Mouse (Mus musculus) liver, embryonic 14.5 days (tissue): Measurements from ENCODE around the gene 4930556J24Rik. TPM values are rescaled to one million over a fixed set of nuclear protein-coding genes. Genes with fewer than 3 reads are reported as not detected.

Experiments
- ATAC-seq: fragments of 200-750 bp; cut with Nextera tagmentation; 2 replicates; pipeline ENCODE4 v1.8.0; 2017; ENCODE audit warnings: moderate number of reproducible peaks, mild to moderate bottlenecking, moderate library complexity; ENCODE audit not compliant: insufficient read depth
- DNase-seq, 3 experiments: peaks; one replicate each; pipeline ENCODE4 v3.0.0-alpha.2; 2012 to 2013; ENCODE audit warnings: low read depth in 3 of 3, low spot score in 3 of 3
- H3K27ac ChIP-seq: fragments of 300-500 bp; sonication (generic); 2 replicates; pipeline ENCODE4 v1.5.1; 2014; ENCODE audit warnings: moderate library complexity, mild to moderate bottlenecking, control low read depth, inconsistent platforms
- H3K27me3 ChIP-seq: fragments of 300-500 bp; sonication (generic); 2 replicates; pipeline ENCODE4 v1.6.1; 2014; ENCODE audit warnings: mild to moderate bottlenecking, low read length, moderate library complexity; ENCODE audit not compliant: control insufficient read depth, insufficient read depth
- H3K36me3 ChIP-seq: fragments of 300-500 bp; sonication (generic); replicated peaks from 2 replicates; pipeline ENCODE4 v1.6.1; 2014; ENCODE audit warnings: low read depth; ENCODE audit not compliant: control insufficient read depth, insufficient read depth
- H3K4me1 ChIP-seq, 2 experiments: fragments of 200-500 bp in 1 of 2; fragments of 300-500 bp in 1 of 2; sonication (generic) in 1 of 2; replicated peaks; 2 replicates each; pipeline ENCODE4 v1.6.1; 2012 to 2014; ENCODE audit warnings: antibody characterized with exemption in 1 of 2, inconsistent platforms in 1 of 2, low read length in 1 of 2; ENCODE audit not compliant: control insufficient read depth in 2 of 2, insufficient read depth in 2 of 2
- H3K4me2 ChIP-seq: fragments of 300-500 bp; sonication (generic); 2 replicates; pipeline ENCODE4 v1.6.1; 2014; ENCODE audit warnings: low read depth, mild to moderate bottlenecking, control low read depth, moderate library complexity
- H3K4me3 ChIP-seq, 2 experiments: fragments of 200-500 bp in 1 of 2; fragments of 300-500 bp in 1 of 2; sonication (generic) in 1 of 2; 2 replicates each; pipeline ENCODE4 v1.5.1; 2012 to 2014; ENCODE audit warnings: low read depth in 2 of 2, low read length in 2 of 2, mild to moderate bottlenecking in 2 of 2, control low read depth in 1 of 2, inconsistent platforms in 1 of 2, moderate library complexity in 1 of 2; ENCODE audit not compliant: insufficient read depth in 1 of 2
- H3K9ac ChIP-seq: fragments of 300-500 bp; sonication (generic); replicated peaks from 2 replicates; pipeline ENCODE4 v1.6.1; 2014; ENCODE audit warnings: mild to moderate bottlenecking, control low read depth, moderate library complexity
- H3K9me3 ChIP-seq: fragments of 300-500 bp; sonication (generic); 2 replicates; pipeline ENCODE4 v1.6.1; 2016; ENCODE audit warnings: low read length, mixed read lengths; ENCODE audit not compliant: control insufficient read depth
- CTCF ChIP-seq: IDR thresholded peaks from 2 replicates; pipeline ENCODE4 v1.5.1; 2016; ENCODE audit warnings: antibody characterized with exemption, low read depth, control low read depth
- EP300 ChIP-seq: IDR thresholded peaks from 2 replicates; pipeline ENCODE4 v1.6.1; 2016; ENCODE audit warnings: antibody characterized with exemption, low read depth
- WGBS: fragments of 180-500 bp; shearing (Covaris S2); extraction: QIAGEN DNeasy Blood & Tissue Kit; methylation state at CpG from one replicate; pipeline ENCODE4 v1.1.7; 2014; ENCODE audit not compliant: insufficient replicate concordance; 5-methylcytosine and 5-hydroxymethylcytosine counted together
- polyA plus RNA-seq, 2 experiments: library from polyadenylated mRNA; depleted of rRNA in 1 of 2; stranded (reverse) in 1 of 2; unstranded in 1 of 2; fragments of >200 nt; fragmentation: Nextera tagmentation in 1 of 2; extraction: Ambion mirVana in 1 of 2; gene quantifications; 2 replicates each; pipeline versions ENCODE4 v1.2.1 to v1.2.3; 2012 to 2014

The 4930556J24Rik gene
- polyA plus RNA-seq, 2 experiments: not detected

DNA sequence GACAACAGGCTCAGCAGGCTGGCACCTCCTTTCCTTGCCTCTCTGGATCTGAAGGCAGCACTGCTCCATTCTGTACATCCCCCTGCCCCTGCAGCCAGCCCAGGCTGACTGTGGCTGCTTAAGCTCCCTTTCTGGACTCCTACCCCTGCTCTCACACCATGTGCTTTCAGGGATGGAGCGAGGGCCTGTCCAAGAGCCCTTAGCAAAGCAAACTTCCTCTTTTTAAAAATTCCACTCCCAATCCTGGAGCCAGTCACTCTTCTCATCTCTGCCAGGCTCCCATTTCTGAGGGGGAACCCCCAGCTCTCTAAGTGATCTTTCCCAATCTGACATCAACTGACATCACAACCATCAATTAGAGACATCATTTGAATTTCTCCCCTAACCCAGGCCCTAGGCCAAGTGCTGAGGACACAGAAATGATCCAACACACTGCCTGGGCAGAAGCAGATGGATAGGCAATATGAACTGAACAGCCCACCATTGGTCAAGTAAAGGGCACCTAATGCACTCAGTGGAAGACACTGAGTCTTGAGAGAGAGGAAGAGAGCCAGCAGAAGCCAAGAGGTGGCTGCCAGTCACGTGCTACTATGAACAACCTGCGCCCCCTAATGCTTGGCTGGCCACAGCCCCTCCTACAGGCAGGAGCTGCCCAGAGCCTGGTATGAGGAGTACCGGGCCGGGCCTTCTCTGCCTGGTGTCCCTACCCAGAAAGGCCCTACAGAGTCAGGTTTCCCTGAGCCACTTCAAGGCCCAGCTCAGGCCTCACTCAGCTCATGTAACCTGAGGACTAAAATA, 65.9 kb downstream of the 4930556J24Rik start:
- DNase-seq: no peak

DNA sequence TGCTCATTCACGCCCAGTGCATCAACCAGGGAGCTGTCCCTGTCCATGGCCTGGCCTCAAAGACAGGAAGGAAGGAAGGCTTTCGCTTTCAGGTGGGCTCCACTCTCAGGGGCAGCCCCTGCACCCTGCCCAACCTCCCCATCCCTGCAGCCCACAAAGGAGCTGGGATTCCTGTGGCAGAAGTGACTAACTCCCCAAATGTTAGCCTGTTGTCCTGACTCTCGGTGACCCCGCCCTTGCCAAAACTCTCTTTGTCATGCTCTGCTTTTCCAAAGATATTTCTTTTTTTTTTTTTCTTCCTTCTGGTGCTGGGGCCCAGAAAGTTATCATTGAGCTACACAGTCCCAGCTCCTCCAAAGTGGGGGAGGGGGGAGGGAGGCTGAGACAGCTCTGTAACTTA, 67.3 kb downstream of the 4930556J24Rik start:
- Histone ChIP-seq H3K27ac (no peak overlapping the region), H3K4me2 (no peak overlapping the region), H3K9me3 (no peaks in the 10 kb centered on the region), H3K4me1 (peaks cover 4 to 6% of the 10 kb centered on the region in 2 experiments; a peak in 3 of 4 replicates), H3K9ac (no peak overlapping the region), H3K36me3 (no peaks in the 10 kb centered on the region), H3K4me3 (no peak overlapping the region), H3K27me3 (peaks cover 24% of the 10 kb centered on the region)
- ATAC-seq (no peak), DNase-seq (no peak)
- TF ChIP-seq EP300: no peak
- no peak for TF ChIP-seq CTCF
- WGBS: 63% methylated on average over 4 of the region's 4 CpGs

More for the DNA sequence above, 65.9 kb downstream of the 4930556J24Rik start:
- no peak for ATAC-seq
- no peak; the same call in 1 of the 2 replicates for TF ChIP-seq CTCF
- no peak for TF ChIP-seq EP300
- H3K27me3 ChIP-seq: peaks cover 27% of the 10 kb centered on the region
- no peaks in the 10 kb centered on the region for H3K36me3 ChIP-seq
- no peak overlapping the region for H3K4me2 ChIP-seq
- H3K9me3 ChIP-seq: no peaks in the 10 kb centered on the region
- H3K9ac ChIP-seq: no peak overlapping the region
- peaks cover 4 to 8% of the 10 kb centered on the region in 2 experiments; a peak in 3 of 4 replicates for H3K4me1 ChIP-seq
- H3K4me3 ChIP-seq: no peak overlapping the region
- WGBS: 36% methylated on average over 5 of the region's 5 CpGs
- no peak overlapping the region for H3K27ac ChIP-seq

DNA sequence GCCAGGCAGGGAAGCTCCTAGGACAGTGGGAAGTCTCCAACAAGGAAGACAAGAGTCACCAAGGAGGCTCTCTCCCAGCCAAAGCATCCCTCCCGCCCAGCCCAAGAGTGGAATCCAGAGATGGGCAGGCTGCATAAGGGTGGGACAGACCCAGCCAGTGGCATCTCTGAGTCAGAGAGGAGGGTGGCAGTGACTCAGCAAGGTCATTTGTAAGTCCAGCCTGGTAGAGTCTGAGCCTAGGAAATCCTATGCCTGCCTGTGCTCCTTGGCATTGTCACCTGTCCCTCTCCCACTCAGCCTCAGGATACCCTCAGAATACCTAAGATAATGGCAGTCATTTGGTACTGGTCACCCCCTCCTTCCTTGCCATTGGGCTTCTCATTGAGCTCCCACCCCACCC, 71.1 kb downstream of the 4930556J24Rik start:
- Histone ChIP-seq H3K4me3 (no peak overlapping the region), H3K4me2 (no peak overlapping the region), H3K27me3 (no peaks in the 10 kb centered on the region), H3K9ac (no peak overlapping the region), H3K27ac (no peak overlapping the region), H3K9me3 (no peaks in the 10 kb centered on the region), H3K36me3 (no peaks in the 10 kb centered on the region), H3K4me1 (no peaks in the 10 kb centered on the region)
- no peak for DNase-seq
- no peak for ATAC-seq
- TF ChIP-seq CTCF: no peak
- no peak for TF ChIP-seq EP300
- 56% methylated on average over 1 of the region's 1 CpGs for WGBS

DNA sequence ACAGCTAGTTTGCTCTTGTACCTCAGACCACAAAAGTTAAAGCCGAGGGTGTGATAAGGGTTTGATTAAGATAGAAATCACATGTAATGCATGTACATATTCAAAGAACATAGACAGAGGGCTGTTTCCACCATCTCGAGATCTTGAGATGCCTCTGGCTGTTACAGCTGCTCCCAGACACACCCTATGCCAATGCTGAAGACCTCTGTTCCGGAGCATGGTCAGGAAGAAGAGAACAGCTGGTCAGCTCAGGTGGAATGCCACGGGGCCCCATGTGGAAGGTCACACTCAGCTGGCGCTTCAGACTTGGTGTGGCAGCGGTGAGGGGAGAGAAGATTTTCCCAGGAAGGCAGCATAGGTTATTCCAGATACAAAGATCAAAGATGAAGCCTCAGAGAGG, 71.9 kb downstream of the 4930556J24Rik start:
- no peak overlapping the region for H3K4me2 ChIP-seq
- no peaks in the 10 kb centered on the region for H3K9me3 ChIP-seq
- no peaks in the 10 kb centered on the region for H3K4me1 ChIP-seq
- no peak for TF ChIP-seq CTCF
- no peak for TF ChIP-seq EP300
- no peak overlapping the region for H3K9ac ChIP-seq
- H3K27ac ChIP-seq: no peak overlapping the region
- H3K4me3 ChIP-seq: no peak overlapping the region
- no peak for ATAC-seq
- DNase-seq: no peak
- no peaks in the 10 kb centered on the region for H3K36me3 ChIP-seq
- 56% methylated on average over 6 of the region's 6 CpGs for WGBS
- no peaks in the 10 kb centered on the region for H3K27me3 ChIP-seq

DNA sequence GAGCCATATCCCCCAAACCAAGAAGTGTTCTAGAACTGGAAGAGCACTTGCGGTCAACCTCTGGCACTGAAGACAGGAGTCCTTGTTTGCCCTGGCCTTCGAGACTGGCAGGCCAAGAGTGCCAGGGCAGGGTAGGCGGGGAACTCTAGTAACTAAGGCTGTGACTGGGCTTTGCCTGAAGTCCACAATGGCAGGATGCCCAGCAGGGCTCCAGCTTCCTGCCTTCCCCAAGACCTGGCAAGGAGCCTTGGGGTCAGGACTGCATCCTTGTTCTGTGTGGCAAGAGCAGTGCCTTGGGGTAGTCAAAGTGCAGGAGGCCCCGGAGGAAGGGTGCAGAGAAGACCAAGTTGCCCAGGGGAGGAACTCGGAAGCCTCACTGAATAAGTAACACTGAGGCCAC, 73.5 kb downstream of the 4930556J24Rik start:
- ATAC-seq: no peak
- H3K27ac ChIP-seq: no peak overlapping the region
- H3K4me1 ChIP-seq: no peaks in the 10 kb centered on the region
- H3K9ac ChIP-seq: no peak overlapping the region
- H3K4me2 ChIP-seq: no peak overlapping the region
- H3K36me3 ChIP-seq: no peaks in the 10 kb centered on the region
- no peaks in the 10 kb centered on the region for H3K9me3 ChIP-seq
- no peaks in the 10 kb centered on the region for H3K27me3 ChIP-seq
- TF ChIP-seq EP300 (no peak), CTCF (no peak)
- H3K4me3 ChIP-seq: no peak overlapping the region
- WGBS: 67% methylated on average over 5 of the region's 5 CpGs
- DNase-seq: no peak
